Mouse (Mus musculus) liver, postnatal 0 days (tissue): ENCODE data around the gene Heatr5b.

ENCODE experiments used
- CTCF ChIP-seq: sonication (generic); IDR thresholded peaks from 2 replicates; pipeline ENCODE4 v1.5.1; 2016; ENCODE audit warnings: antibody characterized with exemption, low read depth
- EP300 ChIP-seq: IDR thresholded peaks from 2 replicates; pipeline ENCODE4 v1.6.1; 2016; ENCODE audit warnings: antibody characterized with exemption, low read depth, mild to moderate bottlenecking

DNA sequence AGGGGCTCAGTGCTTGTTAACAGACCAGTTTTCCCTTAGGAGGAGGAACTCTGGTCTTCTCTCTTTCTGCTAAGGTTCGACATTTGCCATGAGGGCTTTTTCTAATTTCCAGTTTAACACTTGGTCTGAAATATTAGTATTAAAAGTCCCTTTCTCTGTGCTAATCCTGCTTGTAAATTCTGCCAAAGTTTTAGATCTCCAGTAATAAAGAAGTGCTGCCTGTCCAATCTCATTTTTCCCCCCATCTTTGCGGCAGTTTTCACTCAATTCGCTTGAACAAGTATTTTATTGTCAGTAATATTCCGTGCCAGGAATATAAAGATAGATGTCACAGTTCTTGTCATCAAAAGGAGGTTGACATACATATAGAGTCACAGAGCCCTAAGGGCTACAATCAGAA lies 98.1 kb downstream of the Heatr5b start, which contains the start of gene Strn:
- TF ChIP-seq CTCF (no peak), EP300 (no peak)
